Mouse (Mus musculus) G1E (cell line): ENCODE data around the gene H2-Q10. TPM values are rescaled to one million over a fixed set of nuclear protein-coding genes. Genes with fewer than 3 reads are reported as not detected.
"Not testable (repeated sequence)": the region's sequence is repeated elsewhere in the genome, so short reads cannot be mapped to it uniquely, and the experiment has no call there.

Source experiments
- ATAC-seq: 2 replicates; pipeline ENCODE4 v1.8.0; 2016; ENCODE audit warnings: mild to moderate bottlenecking; ENCODE audit not compliant: insufficient number of reproducible peaks, poor library complexity, low FRiP score, severe bottlenecking; ENCODE audit errors: extremely low read depth
- DNase-seq: peaks from one replicate; pipeline ENCODE4 v3.0.0; 2012; ENCODE audit warnings: low spot score
- H3K27me3 ChIP-seq: 2 replicates; pipeline ENCODE4 v1.6.1; 2012; ENCODE audit warnings: mild to moderate bottlenecking, low read length, inconsistent platforms; ENCODE audit not compliant: insufficient read depth
- H3K36me3 ChIP-seq: replicated peaks from 2 replicates; pipeline ENCODE3; 2012; ENCODE audit warnings: mild to moderate bottlenecking, inconsistent platforms
- H3K4me1 ChIP-seq: 2 replicates; pipeline ENCODE4 v1.6.1; 2012; ENCODE audit warnings: low read depth, low read length, inconsistent platforms, mixed read lengths; ENCODE audit not compliant: insufficient read depth
- H3K4me3 ChIP-seq: 2 replicates; pipeline ENCODE4 v1.5.1; 2012; ENCODE audit warnings: low read depth, mild to moderate bottlenecking, inconsistent platforms, low read length, moderate library complexity, mixed read lengths
- H3K9me3 ChIP-seq: replicated peaks from 2 replicates; pipeline ENCODE4 v1.6.1; 2012; ENCODE audit warnings: inconsistent platforms
- CTCF ChIP-seq: IDR thresholded peaks from 2 replicates; pipeline ENCODE4 v1.5.1; 2012; ENCODE audit warnings: low read depth, low read length, inconsistent platforms, mixed read lengths
- GATA1 ChIP-seq: IDR thresholded peaks from 2 replicates; pipeline ENCODE4 v1.6.1; 2012; ENCODE audit warnings: borderline replicate concordance, low read length, inconsistent platforms, mixed read lengths
- GATA2 ChIP-seq: IDR thresholded peaks from 2 replicates; pipeline ENCODE4 v1.6.1; 2012; ENCODE audit warnings: low read depth, low read length, inconsistent platforms, borderline replicate concordance
- POLR2AphosphoS5 ChIP-seq: IDR thresholded peaks from 2 replicates; pipeline ENCODE4 v1.6.1; 2012; ENCODE audit warnings: low read depth, low read length, inconsistent platforms; ENCODE audit not compliant: insufficient replicate concordance
- TAL1 ChIP-seq: conservative IDR thresholded peaks from 2 replicates; pipeline ENCODE4 v1.6.1; 2012; ENCODE audit warnings: low read depth, low read length, inconsistent platforms, mixed read lengths
- polyA plus RNA-seq: library from polyadenylated mRNA; stranded (reverse); fragments of >175 nt; gene quantifications from 2 replicates; pipeline ENCODE4 v1.2.3, GENCODE M21; 2012
- total RNA-seq, 2 experiments: library from RNA; stranded (forward) in 1 of 2; stranded (reverse) in 1 of 2; fragments of 200-1000 nt in 1 of 2; fragments of >200 nt in 1 of 2; fragmentation: Nextera tagmentation in 1 of 2; gene quantifications; 2 replicates each; pipeline ENCODE4 v1.2.3; 2014 to 2017

The H2-Q10 gene
- total RNA-seq (2014; fragmentation: Nextera tagmentation) (not detected in 2 replicates), total RNA-seq (2017) (0.05 and 0.06 TPM in 2 replicates), polyA plus RNA-seq (not detected in 2 replicates)

- DNase-seq (no peak), ATAC-seq (no peak)
- no peaks in the 10 kb centered on the region for H3K36me3 ChIP-seq
- H3K9me3 ChIP-seq, result peaks cover 12% of the 10 kb centered on the region
- no peaks in the 10 kb centered on the region for H3K4me1 ChIP-seq
- TF ChIP-seq GATA1, result no peak
- TF ChIP-seq GATA2, result no peak
- TF ChIP-seq TAL1, result no peak
- TF ChIP-seq POLR2AphosphoS5, result no peak
- TF ChIP-seq CTCF, result no peak
- H3K27me3 ChIP-seq, result no peaks in the 10 kb centered on the region; the same call in 1 of the 2 replicates
- no peak within 1 kb of the TSS for H3K4me3 ChIP-seq
These were observed at the start of gene H2-Q10 for GRCm38 (mm10) chr17:35469842-35470751. Gene H2-Q10, plus strand, starts transcription at chr17:35470089.

GRCm38 (mm10) chr17:35420206-35420810, 49.6 kb upstream of the H2-Q10 start:
- DNase-seq, H3K27me3 ChIP-seq, H3K4me3 ChIP-seq, H3K9me3 ChIP-seq, ATAC-seq, H3K4me1 ChIP-seq, H3K36me3 ChIP-seq: not testable (repeated sequence)
- peak; percentile 83 for TF ChIP-seq CTCF

GRCm38 (mm10) chr17:35421331-35421730, 48.6 kb upstream of the H2-Q10 start:
- not testable (repeated sequence) for H3K9me3 ChIP-seq, H3K4me1 ChIP-seq, DNase-seq, H3K36me3 ChIP-seq, H3K4me3 ChIP-seq, H3K27me3 ChIP-seq, ATAC-seq

GRCm38 (mm10) chr17:35422360-35422759, 47.5 kb upstream of the H2-Q10 start:
- not testable (repeated sequence) for H3K4me3 ChIP-seq, ATAC-seq, DNase-seq, H3K4me1 ChIP-seq, H3K36me3 ChIP-seq, H3K27me3 ChIP-seq, H3K9me3 ChIP-seq

GRCm38 (mm10) chr17:35423131-35423810, 46.6 kb upstream of the H2-Q10 start:
- H3K27me3 ChIP-seq, ATAC-seq, H3K9me3 ChIP-seq, H3K4me3 ChIP-seq, DNase-seq, H3K4me1 ChIP-seq, H3K36me3 ChIP-seq: not testable (repeated sequence)

GRCm38 (mm10) chr17:35424106-35424505, 45.8 kb upstream of the H2-Q10 start:
- not testable (repeated sequence) for ATAC-seq, H3K9me3 ChIP-seq, H3K4me1 ChIP-seq, H3K27me3 ChIP-seq, H3K36me3 ChIP-seq, DNase-seq, H3K4me3 ChIP-seq

GRCm38 (mm10) chr17:35424624-35425416, 45.1 kb upstream of the H2-Q10 start, which contains the start of gene H2-Q6:
Gene H2-Q6, plus strand, starts transcription at chr17:35424850.
- H3K4me1 ChIP-seq, H3K4me3 ChIP-seq, H3K27me3 ChIP-seq, ATAC-seq, DNase-seq, H3K9me3 ChIP-seq, H3K36me3 ChIP-seq: not testable (repeated sequence)

GRCm38 (mm10) chr17:35425474-35425873, 44.4 kb upstream of the H2-Q10 start:
- not testable (repeated sequence) for H3K4me1 ChIP-seq, H3K27me3 ChIP-seq, H3K4me3 ChIP-seq, H3K9me3 ChIP-seq, DNase-seq, H3K36me3 ChIP-seq, ATAC-seq

- H3K9me3 ChIP-seq, ATAC-seq, H3K4me1 ChIP-seq, DNase-seq, H3K4me3 ChIP-seq, H3K36me3 ChIP-seq, H3K27me3 ChIP-seq: not testable (repeated sequence)
These were observed 41.0 kb upstream of the H2-Q10 start for GRCm38 (mm10) chr17:35428883-35429282.

GRCm38 (mm10) chr17:35430671-35431070, 39.2 kb upstream of the H2-Q10 start:
- not testable (repeated sequence) for H3K27me3 ChIP-seq, H3K4me3 ChIP-seq, H3K36me3 ChIP-seq, ATAC-seq, H3K9me3 ChIP-seq, DNase-seq, H3K4me1 ChIP-seq
